Mouse (Mus musculus): ENCODE data around the gene Iqschfp.

DNA sequence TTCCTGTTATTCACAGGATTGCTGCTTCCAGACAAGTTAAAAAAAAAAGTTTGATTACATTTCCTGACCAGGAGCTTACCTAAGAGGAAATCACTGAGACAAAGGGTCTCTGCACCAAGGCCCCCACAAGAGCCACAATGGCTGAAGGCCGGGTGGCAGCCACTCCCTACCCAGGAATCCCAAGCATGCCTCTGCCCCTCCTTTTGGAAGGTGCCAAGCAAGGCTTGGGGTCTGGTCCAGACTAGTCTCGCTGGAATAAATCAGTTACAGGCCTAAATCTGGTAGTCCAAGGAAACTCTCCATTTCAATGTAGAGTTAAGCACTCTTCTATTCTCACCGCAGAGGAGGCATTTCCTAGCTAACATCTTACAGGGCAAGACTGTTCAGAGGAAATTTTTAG is 600.5 kb downstream of the Iqschfp start:
- TF ChIP-seq GATA1 (IDR thresholded peaks at IDR 0.05; ENCODE audit: borderline replicate concordance, low read length) = no peak
- no peak for TF ChIP-seq FLI1 (IDR thresholded peaks at IDR 0.05; ENCODE audit: low read length)

Measured in megakaryocyte, embryonic 14.5 days (primary cell).